Mouse (Mus musculus) hindbrain, embryonic 14.5 days (tissue): ENCODE measurements around the gene Gpank1. TPM values are rescaled to one million over a fixed set of nuclear protein-coding genes. Genes with fewer than 3 reads are reported as not detected.

Source experiments
- ATAC-seq: fragments of 200-750 bp; cut with Nextera tagmentation; 2 replicates; pipeline ENCODE4 v1.8.0; 2017; ENCODE audit warnings: moderate number of reproducible peaks, mild to moderate bottlenecking, moderate TSS enrichment, moderate library complexity; ENCODE audit not compliant: low FRiP score
- DNase-seq: peaks from one replicate; pipeline ENCODE4 v3.0.0-alpha.2; 2015; ENCODE audit warnings: low spot score
- H3K27ac ChIP-seq: fragments of 300-500 bp; sonication (generic); 2 replicates; pipeline ENCODE4 v1.5.1; 2014; ENCODE audit warnings: mild to moderate bottlenecking, moderate library complexity
- H3K27me3 ChIP-seq: fragments of 300-500 bp; sonication (generic); 2 replicates; pipeline ENCODE4 v1.6.1; 2014; ENCODE audit warnings: mild to moderate bottlenecking, low read length, mixed read lengths; ENCODE audit not compliant: control insufficient read depth, insufficient read depth
- H3K36me3 ChIP-seq: fragments of 300-500 bp; sonication (generic); replicated peaks from 2 replicates; pipeline ENCODE4 v1.6.1; 2014; ENCODE audit not compliant: control insufficient read depth, insufficient read depth
- H3K4me1 ChIP-seq: fragments of 300-500 bp; sonication (generic); replicated peaks from 2 replicates; pipeline ENCODE4 v1.6.1; 2014; ENCODE audit warnings: antibody characterized with exemption, low read length, mixed read lengths; ENCODE audit not compliant: control insufficient read depth, insufficient read depth
- H3K4me2 ChIP-seq: fragments of 300-500 bp; sonication (generic); replicated peaks from 2 replicates; pipeline ENCODE4 v1.6.1; 2014; ENCODE audit warnings: mild to moderate bottlenecking, moderate library complexity
- H3K4me3 ChIP-seq: fragments of 300-500 bp; sonication (generic); replicated peaks from 2 replicates; pipeline ENCODE4 v1.5.1; 2014; ENCODE audit warnings: mild to moderate bottlenecking, low read length
- H3K9ac ChIP-seq: fragments of 300-500 bp; sonication (generic); 2 replicates; pipeline ENCODE4 v1.6.1; 2014
- H3K9me3 ChIP-seq: fragments of 300-500 bp; sonication (generic); 2 replicates; pipeline ENCODE4 v1.6.1; 2016; ENCODE audit warnings: low read length; ENCODE audit not compliant: control insufficient read depth
- WGBS: fragments of 180-500 bp; shearing (Covaris S2); extraction: QIAGEN DNeasy Blood & Tissue Kit; methylation state at CpG from one replicate; pipeline ENCODE4 v1.1.7; 2014; 5-methylcytosine and 5-hydroxymethylcytosine counted together
- polyA plus RNA-seq: library from polyadenylated mRNA; unstranded; fragments of >200 nt; fragmentation: Nextera tagmentation; extraction: Ambion mirVana; gene quantifications from 2 replicates; pipeline ENCODE4 v1.2.1, GENCODE M21; 2014

Gene Gpank1
- polyA plus RNA-seq, 1 experiment from 2014 or later, result 21.9 TPM

DNA sequence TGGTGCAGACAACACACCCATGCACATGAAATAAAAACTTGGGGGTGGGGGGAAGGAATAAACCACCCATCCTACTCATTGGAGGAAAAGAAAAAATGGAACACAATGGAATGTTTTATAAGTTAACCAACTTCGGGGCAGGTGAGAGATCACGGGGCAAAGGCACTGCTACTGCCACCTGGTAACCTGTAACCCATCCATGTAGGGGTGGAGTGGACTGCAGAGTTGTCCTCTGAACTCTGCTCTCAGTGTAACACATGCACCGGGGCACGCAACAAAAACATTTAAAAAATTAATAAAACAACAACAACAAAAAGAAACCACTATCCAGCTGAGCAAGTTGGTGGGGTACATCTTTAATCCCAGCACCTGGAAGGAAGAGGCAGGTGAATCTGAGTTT, 30.9 kb downstream of the Gpank1 start:
- peaks cover 99% of the 10 kb centered on the region for H3K36me3 ChIP-seq
- DNase-seq, result no peak
- WGBS, result 97% methylated on average over 4 of the region's 4 CpGs
- H3K4me1 ChIP-seq, result no peaks in the 10 kb centered on the region
- H3K9ac ChIP-seq, result no peak overlapping the region
- H3K27ac ChIP-seq, result no peak overlapping the region
- H3K27me3 ChIP-seq, result no peaks in the 10 kb centered on the region
- ATAC-seq, result no peak
- no peaks in the 10 kb centered on the region for H3K9me3 ChIP-seq
- no peak overlapping the region for H3K4me3 ChIP-seq
- no peak overlapping the region for H3K4me2 ChIP-seq

- no peaks in the 10 kb centered on the region for H3K4me1 ChIP-seq
- H3K9me3 ChIP-seq, result no peaks in the 10 kb centered on the region
- no peaks in the 10 kb centered on the region for H3K27me3 ChIP-seq
- ATAC-seq (no peak), DNase-seq (no peak)
- 93% methylated on average over 9 of the region's 9 CpGs for WGBS
- no peak overlapping the region for H3K4me3 ChIP-seq
- no peak overlapping the region for H3K27ac ChIP-seq
- H3K4me2 ChIP-seq, result no peak overlapping the region
- H3K9ac ChIP-seq, result no peak overlapping the region
- H3K36me3 ChIP-seq, result peaks cover 99% of the 10 kb centered on the region
These were observed 31.8 kb downstream of the Gpank1 start for GRCm38 (mm10) chr17:35153077-35153476.

- Histone ChIP-seq H3K27ac (no peak overlapping the region), H3K9me3 (no peaks in the 10 kb centered on the region), H3K9ac (no peak overlapping the region), H3K27me3 (no peaks in the 10 kb centered on the region), H3K4me1 (no peaks in the 10 kb centered on the region), H3K4me2 (no peak overlapping the region), H3K36me3 (peaks cover 99% of the 10 kb centered on the region), H3K4me3 (no peak overlapping the region)
- WGBS, result 85% methylated on average over 4 of the region's 4 CpGs
- ATAC-seq (no peak), DNase-seq (no peak)
These were observed 32.7 kb downstream of the Gpank1 start for GRCm38 (mm10) chr17:35153931-35154330.

DNA sequence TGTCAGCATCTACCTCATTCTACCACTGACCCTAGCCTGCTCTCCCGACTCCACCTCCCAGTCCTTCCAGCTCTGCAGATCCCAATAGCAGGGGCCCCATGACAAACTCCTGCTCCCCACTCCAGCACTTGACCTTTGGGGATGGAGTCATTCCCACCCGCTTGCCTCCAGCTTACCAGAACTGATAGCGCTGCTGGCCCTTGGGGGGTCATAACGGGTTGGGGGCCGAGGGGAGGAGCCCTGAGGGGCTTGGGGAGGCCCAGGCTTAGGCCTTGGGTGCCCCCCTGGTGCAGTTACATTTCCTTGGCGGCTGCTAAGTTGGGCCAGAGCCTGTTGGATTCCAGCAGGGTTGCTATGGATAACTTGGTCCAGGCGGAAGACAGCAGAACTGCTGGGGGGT, 33.4 kb downstream of the Gpank1 start:
- no peak overlapping the region for H3K4me2 ChIP-seq
- DNase-seq, result no peak
- H3K36me3 ChIP-seq, result peaks cover 99% of the 10 kb centered on the region
- no peaks in the 10 kb centered on the region for H3K27me3 ChIP-seq
- WGBS, result 69% methylated on average over 7 of the region's 7 CpGs
- no peak overlapping the region for H3K9ac ChIP-seq
- no peaks in the 10 kb centered on the region for H3K9me3 ChIP-seq
- no peak overlapping the region for H3K4me3 ChIP-seq
- H3K27ac ChIP-seq, result no peak overlapping the region
- ATAC-seq, result no peak
- H3K4me1 ChIP-seq, result no peaks in the 10 kb centered on the region

DNA sequence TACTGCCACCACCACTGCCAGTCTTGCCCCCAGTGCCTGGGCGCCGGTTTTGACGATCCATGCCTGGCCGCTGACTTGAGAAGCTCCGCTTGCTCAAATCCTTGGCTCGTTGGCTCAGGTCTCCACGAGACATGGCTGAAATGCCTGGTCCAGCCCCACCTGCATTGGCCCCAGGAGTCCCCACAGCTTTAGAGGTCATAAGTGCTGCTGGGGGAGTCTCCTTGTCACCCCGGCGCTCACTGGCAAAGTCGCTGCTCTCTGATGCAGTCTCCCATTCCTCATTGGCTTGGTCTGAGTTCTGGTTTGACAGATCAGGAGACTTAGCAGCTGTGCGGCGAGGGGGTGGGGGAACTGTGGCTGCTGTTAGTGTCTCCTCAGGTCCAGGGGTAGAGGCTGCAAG, 34.2 kb downstream of the Gpank1 start:
- no peaks in the 10 kb centered on the region for H3K4me1 ChIP-seq
- no peak overlapping the region for H3K27ac ChIP-seq
- H3K4me2 ChIP-seq, result no peak overlapping the region
- WGBS, result 92% methylated on average over 12 of the region's 12 CpGs
- H3K9ac ChIP-seq, result no peak overlapping the region
- DNase-seq (no peak), ATAC-seq (no peak)
- H3K4me3 ChIP-seq, result no peak overlapping the region
- peaks cover 99% of the 10 kb centered on the region for H3K36me3 ChIP-seq
- H3K27me3 ChIP-seq, result no peaks in the 10 kb centered on the region
- H3K9me3 ChIP-seq, result no peaks in the 10 kb centered on the region

DNA sequence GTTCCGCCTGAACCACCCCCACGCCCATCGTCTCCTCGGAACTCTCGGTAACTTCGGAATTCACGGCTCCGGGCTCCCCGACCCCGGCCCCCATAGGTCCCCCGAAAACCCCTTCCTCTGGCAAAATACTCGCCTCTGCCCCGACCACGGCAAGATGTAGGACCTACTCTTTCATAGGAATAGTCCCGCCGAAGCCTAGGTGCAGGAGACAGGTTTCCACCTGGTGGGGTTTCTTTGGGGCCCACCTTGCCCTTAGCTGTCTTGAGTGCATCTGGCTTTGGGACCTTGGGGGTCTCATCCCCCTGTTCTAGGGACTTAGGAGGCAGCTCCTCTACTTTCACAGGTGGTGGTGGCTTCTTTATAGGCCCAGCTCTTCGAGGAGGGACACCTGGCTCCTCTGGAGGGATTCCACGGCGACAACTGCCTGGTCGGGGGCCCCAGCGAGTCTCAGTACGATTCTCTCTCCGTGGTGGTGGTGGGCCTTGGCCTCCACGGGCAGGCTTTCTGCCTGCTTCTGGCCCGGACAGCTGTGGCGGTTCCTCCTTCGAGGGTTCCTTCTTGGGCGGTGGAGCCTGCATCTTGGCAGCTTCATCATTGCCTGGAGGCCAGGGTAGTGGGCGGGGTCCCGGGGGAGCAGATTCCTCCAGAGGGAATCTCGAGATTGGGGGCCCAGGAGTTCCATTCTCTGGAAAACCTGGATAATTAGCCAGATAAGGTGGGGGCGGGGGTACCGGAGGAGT, 35.4 kb downstream of the Gpank1 start:
- no peaks in the 10 kb centered on the region for H3K9me3 ChIP-seq
- no peak overlapping the region for H3K9ac ChIP-seq
- WGBS, result 94% methylated on average over 33 of the region's 33 CpGs
- ATAC-seq, result no peak
- H3K4me3 ChIP-seq, result no peak overlapping the region
- peaks cover 100% of the 10 kb centered on the region for H3K36me3 ChIP-seq
- H3K27ac ChIP-seq, result no peak overlapping the region
- H3K27me3 ChIP-seq, result no peaks in the 10 kb centered on the region
- H3K4me2 ChIP-seq, result no peak overlapping the region
- no peak for DNase-seq
- H3K4me1 ChIP-seq, result no peaks in the 10 kb centered on the region

GRCm38 (mm10) chr17:35157254-35157653, 36.0 kb downstream of the Gpank1 start:
- H3K4me3 ChIP-seq, result no peak overlapping the region
- no peak overlapping the region for H3K27ac ChIP-seq
- H3K9me3 ChIP-seq, result no peaks in the 10 kb centered on the region
- peaks cover 5% of the 10 kb centered on the region for H3K4me1 ChIP-seq
- H3K27me3 ChIP-seq, result no peaks in the 10 kb centered on the region
- H3K4me2 ChIP-seq, result no peak overlapping the region
- H3K36me3 ChIP-seq, result peaks cover 100% of the 10 kb centered on the region
- DNase-seq (no peak), ATAC-seq (no peak)
- WGBS, result 95% methylated on average over 8 of the region's 8 CpGs
- H3K9ac ChIP-seq, result no peak overlapping the region

- ATAC-seq (no peak), DNase-seq (no peak)
- H3K4me1 ChIP-seq, result peaks cover 10% of the 10 kb centered on the region
- no peak overlapping the region for H3K27ac ChIP-seq
- 94% methylated on average over 8 of the region's 8 CpGs for WGBS
- H3K27me3 ChIP-seq, result no peaks in the 10 kb centered on the region
- H3K9me3 ChIP-seq, result no peaks in the 10 kb centered on the region
- no peak overlapping the region for H3K9ac ChIP-seq
- no peak overlapping the region for H3K4me2 ChIP-seq
- peaks cover 98% of the 10 kb centered on the region for H3K36me3 ChIP-seq
- no peak overlapping the region for H3K4me3 ChIP-seq
These were observed 36.5 kb downstream of the Gpank1 start for GRCm38 (mm10) chr17:35157661-35158175.

GRCm38 (mm10) chr17:35158850-35159593, 37.8 kb downstream of the Gpank1 start:
- DNase-seq (no peak), ATAC-seq (no peak)
- Histone ChIP-seq H3K9ac (no peak overlapping the region), H3K27me3 (no peaks in the 10 kb centered on the region), H3K36me3 (peaks cover 88% of the 10 kb centered on the region), H3K4me1 (peaks cover 17% of the 10 kb centered on the region), H3K4me2 (no peak overlapping the region), H3K9me3 (no peaks in the 10 kb centered on the region), H3K4me3 (no peak overlapping the region), H3K27ac (no peak overlapping the region)
- WGBS, result 95% methylated on average over 16 of the region's 16 CpGs
